Mouse (Mus musculus) liver, adult 2 months (tissue): ENCODE measurements around the gene Xcl1.

Source experiments
- CTCF ChIP-seq: fragments of 200-500 bp; IDR thresholded peaks from 2 replicates; pipeline ENCODE4 v1.5.1; 2011; ENCODE audit warnings: low read depth, low read length, control low read depth
- POLR2A ChIP-seq: fragments of 200-500 bp; IDR thresholded peaks from 2 replicates; pipeline ENCODE4 v1.6.1; 2011; ENCODE audit warnings: low read length, control low read depth; ENCODE audit not compliant: insufficient read depth; ENCODE audit errors: extremely low read depth

GRCm38 (mm10) chr1:164959787-164960385 is 24.6 kb upstream of the Xcl1 start:
- no peak for TF ChIP-seq CTCF
- no peak for TF ChIP-seq POLR2A
